Mouse (Mus musculus): ENCODE measurements at regions not wholly inside any gene's neighbourhood (a gene's known extent, or its start where the extent isn't known, plus 50 kb on each side); places are given as distances from the start of the nearest gene placed in this dataset.

GRCm38 (mm10) chr12:25180289-25180688 is 83.3 kb upstream of the Id2 start:
- TF ChIP-seq POLR2A (IDR thresholded peaks at IDR 0.05; ENCODE audit: borderline replicate concordance, insufficient read depth, low read length) (no peak), CTCF (IDR thresholded peaks at IDR 0.05; ENCODE audit: borderline replicate concordance, insufficient read depth, low read depth, low read length) (no peak)
